Mouse (Mus musculus) small intestine, adult 2 months (tissue): Measurements from ENCODE around the gene Dad1. TPM values are rescaled to one million over a fixed set of nuclear protein-coding genes. Genes with fewer than 3 reads are reported as not detected.

Experiments
- H3K27ac ChIP-seq: fragments of 200-500 bp; 2 replicates; pipeline ENCODE4 v1.5.1; 2012; ENCODE audit warnings: low read depth, low read length, control low read depth, inconsistent platforms; ENCODE audit not compliant: insufficient read depth
- H3K27me3 ChIP-seq: fragments of 200-500 bp; 2 replicates; pipeline ENCODE4 v1.6.1; 2012; ENCODE audit warnings: mild to moderate bottlenecking, moderate library complexity, low read length, inconsistent platforms; ENCODE audit not compliant: control insufficient read depth, insufficient read depth
- H3K36me3 ChIP-seq: fragments of 200-500 bp; 2 replicates; pipeline ENCODE4 v1.6.1; 2012; ENCODE audit warnings: mild to moderate bottlenecking, low read length, control low read depth, inconsistent platforms; ENCODE audit not compliant: control insufficient read depth, insufficient read depth
- H3K4me1 ChIP-seq: fragments of 200-500 bp; 2 replicates; pipeline ENCODE4 v1.6.1; 2012; ENCODE audit warnings: low read length, inconsistent platforms, mixed read lengths; ENCODE audit not compliant: control insufficient read depth, insufficient read depth, insufficient read length
- H3K4me3 ChIP-seq: fragments of 200-500 bp; 2 replicates; pipeline ENCODE4 v1.5.1; 2012; ENCODE audit warnings: low read depth, mild to moderate bottlenecking, control low read depth, inconsistent platforms, low read length, moderate library complexity
- CTCF ChIP-seq: fragments of 200-500 bp; IDR thresholded peaks from 2 replicates; pipeline ENCODE4 v1.5.1; 2012; ENCODE audit warnings: low read depth, mild to moderate bottlenecking, control low read depth, inconsistent platforms, low read length, moderate library complexity, mixed read lengths; ENCODE audit not compliant: insufficient replicate concordance, insufficient read length; ENCODE audit errors: extremely low read depth
- POLR2A ChIP-seq: fragments of 200-500 bp; IDR thresholded peaks from 2 replicates; pipeline ENCODE4 v1.6.1; 2012; ENCODE audit warnings: low read depth, mild to moderate bottlenecking, control low read depth, inconsistent platforms, low read length, moderate library complexity
- WGBS: fragments of 180-500 bp; shearing (Covaris S2); methylation state at CpG from one replicate; pipeline ENCODE4 v1.1.7; 2018; 5-methylcytosine and 5-hydroxymethylcytosine counted together
- polyA plus RNA-seq: library from polyadenylated mRNA; depleted of rRNA; stranded (reverse); fragments of >200 nt; gene quantifications from 2 replicates; pipeline ENCODE4 v1.2.3, GENCODE M21; 2012; rRNA removed

Dad1 gene
- polyA plus RNA-seq, 1 experiment, result 627 TPM

DNA sequence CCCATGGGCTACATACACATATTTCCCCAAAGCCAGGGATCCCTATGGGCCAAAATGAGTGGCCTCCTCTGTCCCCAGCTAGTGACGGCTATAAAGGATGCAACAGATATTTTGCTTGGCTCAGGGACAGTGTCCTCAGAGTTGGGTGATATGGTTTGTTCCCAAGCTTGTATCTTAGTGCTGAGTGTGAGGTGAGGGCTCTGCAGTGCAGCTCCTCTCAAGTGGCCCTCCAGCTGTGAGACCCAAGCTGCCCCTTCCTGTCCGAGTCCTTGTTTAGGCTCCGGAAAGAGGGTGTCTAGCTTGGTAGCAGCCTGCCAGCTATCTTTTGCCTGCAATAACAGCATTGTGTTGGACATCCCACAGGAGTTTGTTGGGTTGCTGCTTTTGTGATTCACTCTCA, 64.6 kb downstream of the Dad1 start:
- TF ChIP-seq POLR2A (no peak), CTCF (no peak)
- Histone ChIP-seq H3K27me3 (no peaks in the 10 kb centered on the region), H3K27ac (no peak overlapping the region), H3K4me3 (no peak overlapping the region), H3K4me1 (peaks cover 4% of the 10 kb centered on the region; the same call in 1 of the 2 replicates), H3K36me3 (no peaks in the 10 kb centered on the region)
- WGBS, result 78% methylated on average over 3 of the region's 3 CpGs

- Histone ChIP-seq H3K27me3 (no peaks in the 10 kb centered on the region), H3K4me3 (no peak overlapping the region), H3K4me1 (peaks cover 4% of the 10 kb centered on the region; the same call in 1 of the 2 replicates), H3K36me3 (no peaks in the 10 kb centered on the region), H3K27ac (no peak overlapping the region)
- TF ChIP-seq POLR2A, result no peak
- TF ChIP-seq CTCF, result no peak
- 84% methylated on average over 6 of the region's 6 CpGs for WGBS
Observed at GRCm38 (mm10) chr14:54187211-54187610, 66.7 kb downstream of the Dad1 start.

Other genes with a start within 250 kb of the Dad1 start
- 35.2 and 53.6 TPM in 2 replicates for gene Abhd4, start 84 bp upstream of the Dad1 start, polyA plus RNA-seq
- gene Olfr49, start 30.8 kb upstream of the Dad1 start, polyA plus RNA-seq, result not detected in 2 replicates
- 73.2 and 120 TPM in 2 replicates for gene Oxa1l, start 106.7 kb upstream of the Dad1 start, polyA plus RNA-seq
- 110 and 341 TPM in 2 replicates for gene Slc7a7, start 163.7 kb upstream of the Dad1 start, polyA plus RNA-seq
- 186 and 284 TPM in 2 replicates for gene Mrpl52, start 172.8 kb upstream of the Dad1 start, polyA plus RNA-seq
- 59.9 and 66.0 TPM in 2 replicates for gene Mmp14, start 177.5 kb upstream of the Dad1 start, polyA plus RNA-seq
- gene Lrp10, start 210.0 kb upstream of the Dad1 start, polyA plus RNA-seq, result 139 and 303 TPM in 2 replicates
- gene Rem2, start 222.0 kb upstream of the Dad1 start, polyA plus RNA-seq, result 0.20 and 0.76 TPM in 2 replicates